Mouse (Mus musculus) kidney, adult 2 months (tissue): Measurements from ENCODE around the gene Klf12.

Experiments used
- CTCF ChIP-seq: fragments of 200-500 bp; conservative IDR thresholded peaks from 2 replicates; pipeline ENCODE4 v1.5.1; 2011; ENCODE audit warnings: low read depth, mild to moderate bottlenecking, control low read depth, low read length, moderate library complexity, mixed read lengths; ENCODE audit not compliant: insufficient read depth, insufficient read length
- POLR2A ChIP-seq: fragments of 200-500 bp; IDR thresholded peaks from one replicate; pipeline ENCODE4 v1.6.1; 2011; ENCODE audit warnings: low read depth, low read length, control low read depth

DNA sequence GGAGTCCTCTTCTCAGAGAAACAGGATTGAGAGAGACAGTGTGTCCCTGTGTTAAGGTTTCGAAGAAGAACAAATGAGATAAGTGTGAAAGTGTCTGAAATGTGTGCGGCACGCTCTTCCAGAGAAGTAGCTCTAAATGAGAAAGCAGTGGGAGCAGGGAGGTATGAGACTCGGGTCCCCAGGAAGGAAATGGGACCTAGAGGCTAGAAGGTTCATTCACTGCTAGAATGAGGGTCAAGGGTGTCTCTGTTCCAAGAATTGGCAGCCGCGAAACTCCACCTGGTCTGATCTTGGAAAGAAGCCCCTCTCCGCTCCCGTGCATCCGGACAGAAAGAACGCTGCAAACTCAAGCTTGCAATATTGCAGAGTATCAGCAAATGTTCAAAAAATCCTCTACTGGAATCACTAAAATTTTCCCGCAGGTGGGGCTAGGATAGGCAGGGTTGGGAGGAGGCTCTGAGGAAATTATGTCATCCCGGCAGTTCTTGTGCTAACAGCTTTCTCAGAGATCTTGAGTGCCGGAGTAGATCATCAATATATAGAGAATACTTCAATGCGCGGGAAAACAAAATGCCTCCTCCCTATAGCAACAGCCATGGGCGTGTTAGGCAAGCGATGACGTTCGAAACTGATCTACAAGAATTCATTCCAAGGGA lies 2.2 kb upstream of the Klf12 start:
- no peak for TF ChIP-seq CTCF
- no peak for TF ChIP-seq POLR2A
